Mouse (Mus musculus) CH12.LX (cell line): ENCODE measurements at regions not wholly inside any gene's neighbourhood (a gene's known extent, or its start where the extent isn't known, plus 50 kb on each side); places are given as distances from the start of the nearest gene placed in this dataset.

Experiments
- CHD1 ChIP-seq: IDR thresholded peaks from 2 replicates; pipeline ENCODE4 v1.6.1; 2012; ENCODE audit warnings: low read depth, low read length, improper control_type of control experiment, inconsistent platforms
- CHD2 ChIP-seq: IDR thresholded peaks from 2 replicates; pipeline ENCODE4 v1.6.1; 2011; ENCODE audit warnings: low read length, improper control_type of control experiment
- CTCF ChIP-seq, 2 experiments: IDR thresholded peaks in 1 of 2; conservative IDR thresholded peaks in 1 of 2; 2 replicates each; pipeline ENCODE4 v1.5.1; 2011 to 2012; ENCODE audit warnings: low read depth in 2 of 2, low read length in 2 of 2, improper control_type of control experiment in 1 of 2, inconsistent platforms in 1 of 2, mild to moderate bottlenecking in 1 of 2, moderate library complexity in 1 of 2
- JUND ChIP-seq: conservative IDR thresholded peaks from 2 replicates; pipeline ENCODE4 v1.6.1; 2011; ENCODE audit warnings: low read depth, low read length, improper control_type of control experiment
- MEF2A ChIP-seq: IDR thresholded peaks from 2 replicates; pipeline ENCODE4 v1.6.1; 2014; ENCODE audit warnings: low read depth, mild to moderate bottlenecking, inconsistent platforms, low read length, improper control_type of control experiment, borderline replicate concordance
- MYC ChIP-seq: IDR thresholded peaks from 2 replicates; pipeline ENCODE4 v1.6.1; 2011; ENCODE audit warnings: low read depth, mild to moderate bottlenecking, improper control_type of control experiment, low read length
- UBTF ChIP-seq: IDR thresholded peaks from 2 replicates; pipeline ENCODE4 v1.6.1; 2012; ENCODE audit warnings: low read depth, mild to moderate bottlenecking, inconsistent platforms, low read length, improper control_type of control experiment, moderate library complexity
- ZC3H11A ChIP-seq: IDR thresholded peaks from 2 replicates; pipeline ENCODE4 v1.6.1; 2012; ENCODE audit warnings: low read depth, mild to moderate bottlenecking, inconsistent platforms, low read length, improper control_type of control experiment

DNA sequence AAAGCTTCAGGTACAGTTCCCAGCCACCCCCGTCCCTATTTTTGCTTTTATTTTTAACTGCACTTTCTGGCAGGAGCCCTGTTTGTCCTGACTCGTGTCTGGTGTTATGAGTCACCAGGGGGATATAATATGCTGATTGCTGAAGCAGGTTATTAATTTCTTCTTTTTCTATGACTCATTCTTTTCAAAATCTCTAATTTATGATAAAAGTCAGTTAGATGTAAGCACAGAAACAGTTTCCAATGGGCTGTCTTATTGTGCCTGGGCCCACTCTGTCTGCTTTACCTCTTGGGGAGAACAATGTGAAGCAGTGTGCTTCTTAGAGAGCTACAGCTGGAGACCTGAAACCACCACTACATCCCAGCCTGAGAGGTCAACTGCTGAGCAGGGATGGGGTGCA is 153.5 kb upstream of the Trib2 start:
- TF ChIP-seq ZC3H11A: no peak
- TF ChIP-seq MEF2A: no peak
- TF ChIP-seq CTCF (conservative IDR thresholded peaks at IDR 0.05 in 1 of 2, IDR thresholded peaks at IDR 0.05 in 1 of 2; ENCODE audit: low read depth in 2 of 2, low read length in 2 of 2): no peak
- TF ChIP-seq MYC: no peak
- no peak for TF ChIP-seq CHD2
- TF ChIP-seq JUND: no peak
- no peak for TF ChIP-seq CHD1
- TF ChIP-seq UBTF: no peak
